9 mouse cellular contexts compared by ENCODE assay signal in genomic region chr12:79362219-79362618, GRCm38 (mm10).
DNase-seq lines count a peak whose midpoint lies in the region; ATAC-seq and TF ChIP-seq lines count a peak whose summit lies in the region.
"Had no signal": no experiment of that assay in that cellular context is flagged by ENCODE, and none has a peak within 500 bp of the region (broad histone marks: within the 10 kb centered on the region; RNA-seq: fewer than 3 reads in every experiment).

No protein-coding gene starts in this region.

- H3K4me1 ChIP-seq in heart, postnatal 0 days (ENCODE audit: control insufficient read depth, insufficient read depth): no peaks in the 10 kb centered on the region; the same call in 1 of the 2 replicates
- 0 out of 2 replicates have a peak, but pooled peaks cover 4% of the 10 kb centered on the region for H3K4me1 ChIP-seq in liver, embryonic 13.5 days (replicated peaks)
- no peaks in the 10 kb centered on the region for H3K4me1 ChIP-seq in forebrain, embryonic 13.5 days
- H3K4me1 ChIP-seq: limb, embryonic 15.5 days had no signal

- peak; percentile 44 for TF ChIP-seq CTCF in heart, postnatal 0 days (IDR thresholded peaks at IDR 0.05; ENCODE audit: low read depth)

- H3K36me3 ChIP-seq in heart, postnatal 0 days (replicated peaks; ENCODE audit: control insufficient read depth, insufficient read depth, low read length): no peaks in the 10 kb centered on the region
- no peaks in the 10 kb centered on the region for H3K36me3 ChIP-seq in liver, embryonic 13.5 days
- no peaks in the 10 kb centered on the region for H3K36me3 ChIP-seq in forebrain, embryonic 13.5 days (ENCODE audit: poor library complexity, severe bottlenecking)
- H3K36me3 ChIP-seq: limb, embryonic 15.5 days had no signal

- WGBS in heart, postnatal 0 days: 68% methylated on average over 1 of the region's 1 CpGs
- WGBS in liver, embryonic 13.5 days (ENCODE audit: insufficient replicate concordance): 31% methylated on average over 1 of the region's 1 CpGs
- 67% methylated on average over 1 of the region's 1 CpGs for WGBS in forebrain, embryonic 13.5 days

- TF ChIP-seq EP300 in heart, postnatal 0 days (IDR thresholded peaks at IDR 0.05; ENCODE audit: low read depth): no peak

- no peak for ATAC-seq in heart, postnatal 0 days (ENCODE audit: insufficient read depth, low read depth)
- no peak for ATAC-seq in liver, embryonic 13.5 days (ENCODE audit: low read depth)
- no peak for ATAC-seq in forebrain, embryonic 13.5 days

- no peak for DNase-seq in heart, postnatal 0 days (ENCODE audit: low spot score)
- no peak for DNase-seq in heart, postnatal 4 days
- DNase-seq in B cell, adult 2 months: peak; percentile 64 to 72
- DNase-seq in adrenal gland, postnatal 14 days: peak; percentile 51
- peak; percentile 19 for DNase-seq in liver, embryonic 13.5 days
- peak; percentile 62 for DNase-seq in thymus, postnatal 0 days (ENCODE audit: low spot score)
- no peak for DNase-seq in gastrocnemius, postnatal 25 days

- H3K4me2 ChIP-seq in heart, postnatal 0 days (ENCODE audit: low read depth, low read length): no peak overlapping the region
- no peak overlapping the region for H3K4me2 ChIP-seq in liver, embryonic 13.5 days
- H3K4me2 ChIP-seq in forebrain, embryonic 13.5 days: no peak overlapping the region
- H3K4me2 ChIP-seq: limb, embryonic 15.5 days had no signal

- H3K4me3 ChIP-seq in heart, postnatal 0 days (ENCODE audit: low read depth, low read length): no peak overlapping the region
- H3K4me3 ChIP-seq in liver, embryonic 13.5 days (replicated peaks): no peak overlapping the region
- H3K4me3 ChIP-seq in forebrain, embryonic 13.5 days: no peak overlapping the region
- H3K4me3 ChIP-seq: limb, embryonic 15.5 days had no signal

- H3K27ac ChIP-seq in heart, postnatal 0 days (ENCODE audit: low read depth): no peak overlapping the region
- H3K27ac ChIP-seq in liver, embryonic 13.5 days: no peak overlapping the region
- H3K27ac ChIP-seq in forebrain, embryonic 13.5 days: no peak overlapping the region
- H3K27ac ChIP-seq: limb, embryonic 15.5 days had no signal

- no peaks in the 10 kb centered on the region for H3K27me3 ChIP-seq in heart, postnatal 0 days (ENCODE audit: control insufficient read depth, insufficient read depth, low read length)
- H3K27me3 ChIP-seq in liver, embryonic 13.5 days: no peaks in the 10 kb centered on the region
- no peaks in the 10 kb centered on the region for H3K27me3 ChIP-seq in forebrain, embryonic 13.5 days
- H3K27me3 ChIP-seq: limb, embryonic 15.5 days had no signal

- no peaks in the 10 kb centered on the region for H3K9me3 ChIP-seq in heart, postnatal 0 days (replicated peaks; ENCODE audit: control insufficient read depth, low read length)
- H3K9me3 ChIP-seq in liver, embryonic 13.5 days (replicated peaks): no peaks in the 10 kb centered on the region
- no peaks in the 10 kb centered on the region; the same call in 1 of the 2 replicates for H3K9me3 ChIP-seq in forebrain, embryonic 13.5 days (replicated peaks)
- H3K9me3 ChIP-seq: limb, embryonic 15.5 days had no signal

- no peak overlapping the region for H3K9ac ChIP-seq in heart, postnatal 0 days (replicated peaks; ENCODE audit: low read depth, low read length)
- no peak overlapping the region for H3K9ac ChIP-seq in liver, embryonic 13.5 days
- H3K9ac ChIP-seq in forebrain, embryonic 13.5 days: no peak overlapping the region
- H3K9ac ChIP-seq: limb, embryonic 15.5 days had no signal

Comparison
In these comparisons a context has a peak if more than half of its experiments do, and no peak if none do; other contexts are left out.
1. DNase-seq: peak in B cell, adult 2 months (2 of 2), adrenal gland, postnatal 14 days (single experiment), liver, embryonic 13.5 days (single experiment) and thymus, postnatal 0 days (single experiment); none in heart, postnatal 0 days (single experiment), heart, postnatal 4 days (single experiment) and gastrocnemius, postnatal 25 days (single experiment).